Mouse (Mus musculus) heart, embryonic 10.5 days (tissue): Measurements from ENCODE around the gene N4bp2l2. TPM values are rescaled to one million over a fixed set of nuclear protein-coding genes. Genes with fewer than 3 reads are reported as not detected.
A peak's percentile ranks its signal among the peaks of the same experiment; 100 is the strongest.

Source experiments
- DNase-seq: peaks from one replicate; pipeline ENCODE4 v3.0.0-alpha.2; 2017; ENCODE audit warnings: low spot score
- H3K27ac ChIP-seq: fragments of 300-500 bp; sonication (generic); 2 replicates; pipeline ENCODE4 v1.5.1; 2016; ENCODE audit warnings: mild to moderate bottlenecking
- H3K27me3 ChIP-seq: fragments of 300-500 bp; sonication (generic); 2 replicates; pipeline ENCODE4 v1.6.1; 2016; ENCODE audit warnings: mild to moderate bottlenecking; ENCODE audit not compliant: poor library complexity, insufficient read depth, severe bottlenecking
- H3K36me3 ChIP-seq: fragments of 300-500 bp; sonication (generic); 2 replicates; pipeline ENCODE4 v1.6.1; 2016; ENCODE audit warnings: mild to moderate bottlenecking, moderate library complexity
- H3K4me1 ChIP-seq: fragments of 300-500 bp; sonication (generic); 2 replicates; pipeline ENCODE4 v1.6.1; 2016; ENCODE audit warnings: mild to moderate bottlenecking
- H3K4me3 ChIP-seq: fragments of 300-500 bp; sonication (generic); 2 replicates; pipeline ENCODE4 v1.5.1; 2016; ENCODE audit warnings: mild to moderate bottlenecking, moderate library complexity
- H3K9me3 ChIP-seq: fragments of 300-500 bp; sonication (generic); 2 replicates; pipeline ENCODE4 v1.6.1; 2016; ENCODE audit warnings: mild to moderate bottlenecking, moderate library complexity
- WGBS: fragments of 180-500 bp; shearing (Covaris S2); methylation state at CpG from one replicate; pipeline ENCODE4 v1.1.7; 2016; 5-methylcytosine and 5-hydroxymethylcytosine counted together
- polyA plus RNA-seq: library from polyadenylated mRNA; unstranded; fragments of >200 nt; fragmentation: Nextera tagmentation; extraction: Ambion mirVana; gene quantifications from 2 replicates; pipeline ENCODE4 v1.2.1, GENCODE M21; 2016

Gene N4bp2l2
- polyA plus RNA-seq, 1 experiment from 2014 or later, result 37.5 TPM

GRCm38 (mm10) chr5:150589945-150590344 lies 76.0 kb downstream of the N4bp2l2 start:
- H3K27me3 ChIP-seq, result peaks cover 29% of the 10 kb centered on the region
- H3K9me3 ChIP-seq, result no peaks in the 10 kb centered on the region
- H3K27ac ChIP-seq, result no peak overlapping the region
- H3K4me1 ChIP-seq, result peaks cover 16% of the 10 kb centered on the region
- no peak overlapping the region for H3K4me3 ChIP-seq
- 78% methylated on average over 2 of the region's 2 CpGs for WGBS
- no peaks in the 10 kb centered on the region for H3K36me3 ChIP-seq
- no peak for DNase-seq

DNA sequence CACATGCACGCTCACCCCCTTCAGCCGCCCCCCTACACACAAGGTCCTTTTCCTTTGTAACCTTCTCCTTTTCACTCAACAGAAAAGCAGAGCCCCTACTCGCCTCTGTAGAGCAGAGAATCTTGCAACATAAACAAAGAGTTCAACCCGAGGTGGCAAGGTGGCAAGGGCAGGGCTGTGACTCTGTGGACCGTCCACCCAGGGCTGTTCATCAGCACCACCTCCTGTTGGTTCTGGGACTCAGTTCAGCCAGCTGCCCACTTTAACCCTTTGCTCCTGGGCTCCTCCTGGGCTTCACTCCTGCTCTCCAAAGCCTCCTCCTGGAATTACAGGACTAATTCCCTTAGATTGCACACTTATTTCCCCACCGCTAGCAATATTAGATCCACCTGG lies 81.7 kb downstream of the N4bp2l2 start:
- H3K27me3 ChIP-seq, result no peaks in the 10 kb centered on the region
- H3K4me1 ChIP-seq, result no peaks in the 10 kb centered on the region
- no peak overlapping the region for H3K4me3 ChIP-seq
- 50% methylated on average over 6 of the region's 6 CpGs for WGBS
- H3K36me3 ChIP-seq, result no peaks in the 10 kb centered on the region
- no peaks in the 10 kb centered on the region for H3K9me3 ChIP-seq
- no peak for DNase-seq
- no peak overlapping the region for H3K27ac ChIP-seq

GRCm38 (mm10) chr5:150583622-150584336 lies 82.2 kb downstream of the N4bp2l2 start:
- no peak overlapping the region for H3K27ac ChIP-seq
- 76% methylated on average over 5 of the region's 5 CpGs for WGBS

DNA sequence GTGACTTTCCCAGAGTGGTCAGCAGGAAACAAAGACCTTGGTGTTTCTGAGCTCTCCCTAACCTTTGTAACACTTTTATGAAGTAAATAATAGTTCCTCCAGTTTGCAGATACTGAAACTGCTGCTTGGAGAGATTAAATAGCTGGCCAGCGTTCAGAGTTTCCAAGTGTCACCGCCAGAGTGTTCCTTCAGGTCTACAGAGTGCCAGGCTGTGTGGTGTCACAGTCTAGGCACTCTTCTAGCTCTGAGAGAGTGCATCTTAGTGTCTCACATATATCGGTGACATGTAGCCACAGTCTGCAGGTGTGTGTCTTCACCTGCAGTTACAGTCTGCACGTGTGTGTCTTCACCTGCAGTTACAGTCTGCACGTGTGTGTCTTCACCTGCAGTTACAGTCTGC lies 82.8 kb downstream of the N4bp2l2 start:
- Histone ChIP-seq H3K27ac (no peak overlapping the region), H3K9me3 (no peaks in the 10 kb centered on the region), H3K4me1 (no peaks in the 10 kb centered on the region), H3K36me3 (no peaks in the 10 kb centered on the region), H3K27me3 (no peaks in the 10 kb centered on the region), H3K4me3 (no peak overlapping the region)
- DNase-seq, result no peak
- 74% methylated on average over 5 of the region's 5 CpGs for WGBS

More at GRCm38 (mm10) chr5:150583622-150584336, 82.2 kb downstream of the N4bp2l2 start:
- no peak overlapping the region for H3K4me3 ChIP-seq
- no peaks in the 10 kb centered on the region for H3K4me1 ChIP-seq
- no peaks in the 10 kb centered on the region for H3K27me3 ChIP-seq
- no peak for DNase-seq
- H3K36me3 ChIP-seq, result no peaks in the 10 kb centered on the region
- H3K9me3 ChIP-seq, result no peaks in the 10 kb centered on the region

DNA sequence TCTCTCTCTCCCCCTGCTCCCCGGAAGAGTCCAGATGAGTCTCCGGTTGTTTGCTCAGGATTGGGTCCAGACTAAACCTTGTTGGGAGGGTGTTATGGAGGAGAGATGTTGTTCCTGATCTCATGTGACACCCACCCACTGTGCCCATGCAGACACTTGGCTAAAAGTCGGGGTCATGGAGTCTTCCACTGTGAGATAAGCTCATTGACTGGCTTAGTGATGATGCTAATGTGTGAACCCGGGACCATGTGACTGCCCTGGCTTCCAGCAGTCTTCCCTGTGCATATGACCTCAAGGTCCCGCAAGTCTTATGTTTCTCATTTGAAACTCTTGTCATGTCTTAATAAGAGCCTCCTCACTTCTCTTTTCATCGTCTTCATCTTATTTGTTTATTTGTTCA lies 84.8 kb downstream of the N4bp2l2 start:
- no peak overlapping the region for H3K4me3 ChIP-seq
- WGBS, result 67% methylated on average over 6 of the region's 6 CpGs
- H3K27me3 ChIP-seq, result no peaks in the 10 kb centered on the region
- no peaks in the 10 kb centered on the region for H3K36me3 ChIP-seq
- H3K4me1 ChIP-seq, result no peaks in the 10 kb centered on the region
- no peak overlapping the region for H3K27ac ChIP-seq
- DNase-seq, result no peak
- no peaks in the 10 kb centered on the region for H3K9me3 ChIP-seq

DNA sequence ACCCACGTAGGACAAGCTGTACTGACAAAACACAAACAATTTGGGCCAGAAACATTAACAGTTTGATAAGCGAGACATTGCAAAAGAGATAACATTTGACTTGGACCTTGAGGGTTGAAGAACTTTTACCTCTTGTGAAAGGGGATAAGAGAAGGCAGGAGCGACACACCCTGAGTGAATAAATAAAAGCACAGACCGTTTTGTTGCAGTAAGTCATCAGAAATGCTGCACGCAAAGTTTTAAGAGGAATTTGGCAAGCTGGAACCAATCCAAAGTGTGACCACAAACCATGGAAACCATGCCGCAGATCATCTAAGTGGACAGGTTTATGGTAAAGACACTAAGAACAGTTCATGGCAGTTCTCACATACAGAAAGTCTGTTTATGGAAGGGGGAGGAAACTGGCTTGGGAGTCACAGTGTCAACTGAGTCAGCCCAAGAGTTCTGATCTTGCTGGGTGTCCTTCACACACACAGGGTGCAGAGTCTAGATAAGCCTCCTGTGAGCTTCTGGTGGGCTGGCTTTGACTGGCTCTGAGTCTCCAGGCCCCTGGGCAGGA lies 87.3 kb downstream of the N4bp2l2 start:
- 75% methylated on average over 6 of the region's 6 CpGs for WGBS
- Histone ChIP-seq H3K9me3 (no peaks in the 10 kb centered on the region), H3K4me1 (no peaks in the 10 kb centered on the region), H3K27ac (0 out of 2 replicates have a peak overlapping the region, but pooled peaks have one; percentile 47), H3K27me3 (no peaks in the 10 kb centered on the region), H3K36me3 (no peaks in the 10 kb centered on the region), H3K4me3 (no peak overlapping the region)
- peak; percentile 87 for DNase-seq

GRCm38 (mm10) chr5:150576832-150577231 lies 89.2 kb downstream of the N4bp2l2 start:
- DNase-seq, result no peak
- H3K4me3 ChIP-seq, result no peak overlapping the region
- no peaks in the 10 kb centered on the region for H3K9me3 ChIP-seq
- H3K27ac ChIP-seq, result no peak overlapping the region
- 83% methylated on average over 11 of the region's 11 CpGs for WGBS
- no peaks in the 10 kb centered on the region for H3K4me1 ChIP-seq
- H3K36me3 ChIP-seq, result peaks cover 13% of the 10 kb centered on the region
- no peaks in the 10 kb centered on the region for H3K27me3 ChIP-seq

DNA sequence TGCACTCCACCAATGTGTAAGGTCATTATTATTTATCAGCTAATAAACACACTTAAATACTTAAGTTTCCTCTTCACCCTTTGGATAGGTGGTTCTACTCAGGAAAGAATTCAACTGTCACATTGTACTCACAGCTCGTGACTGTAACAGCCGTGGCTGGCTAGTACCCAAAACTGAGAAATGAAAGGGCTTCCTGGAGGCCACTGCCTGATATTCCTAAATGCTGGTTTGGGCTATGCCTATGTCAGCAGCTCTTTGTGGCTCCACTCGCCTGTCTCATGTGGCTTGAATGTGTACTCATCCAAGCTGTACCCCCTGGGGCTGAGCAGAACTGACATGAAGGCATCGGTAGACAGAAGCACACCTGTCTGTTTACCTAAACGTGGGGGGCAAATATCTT lies 91.1 kb downstream of the N4bp2l2 start:
- no peak overlapping the region for H3K4me3 ChIP-seq
- H3K9me3 ChIP-seq, result no peaks in the 10 kb centered on the region
- H3K27ac ChIP-seq, result no peak overlapping the region
- no peak for DNase-seq
- WGBS, result 77% methylated on average over 5 of the region's 5 CpGs
- no peaks in the 10 kb centered on the region for H3K4me1 ChIP-seq
- peaks cover 25% of the 10 kb centered on the region for H3K36me3 ChIP-seq
- no peaks in the 10 kb centered on the region for H3K27me3 ChIP-seq

- H3K27ac ChIP-seq, result no peak overlapping the region
- no peaks in the 10 kb centered on the region for H3K9me3 ChIP-seq
- no peaks in the 10 kb centered on the region for H3K27me3 ChIP-seq
- DNase-seq, result no peak
- no peak overlapping the region for H3K4me3 ChIP-seq
- no peaks in the 10 kb centered on the region for H3K4me1 ChIP-seq
- whole genome bisulfite sequencing, result 90% methylated on average over 3 of the region's 3 CpGs
- H3K36me3 ChIP-seq, result peaks cover 29% of the 10 kb centered on the region
Observed at GRCm38 (mm10) chr5:150574403-150574802, 91.6 kb downstream of the N4bp2l2 start.

GRCm38 (mm10) chr5:150570496-150571219 lies 95.3 kb downstream of the N4bp2l2 start:
- Histone ChIP-seq H3K27me3 (no peaks in the 10 kb centered on the region), H3K36me3 (peaks cover 63% of the 10 kb centered on the region), H3K27ac (no peak overlapping the region), H3K4me3 (no peak overlapping the region), H3K4me1 (no peaks in the 10 kb centered on the region), H3K9me3 (no peaks in the 10 kb centered on the region)
- peak; percentile 41 for DNase-seq
- WGBS, result 93% methylated on average over 11 of the region's 11 CpGs

- no peaks in the 10 kb centered on the region for H3K27me3 ChIP-seq
- H3K9me3 ChIP-seq, result no peaks in the 10 kb centered on the region
- H3K27ac ChIP-seq, result no peak overlapping the region
- H3K4me1 ChIP-seq, result no peaks in the 10 kb centered on the region
- DNase-seq, result peak; percentile 7
- H3K36me3 ChIP-seq, result peaks cover 75% of the 10 kb centered on the region
- WGBS, result 94% methylated on average over 5 of the region's 5 CpGs
- no peak overlapping the region for H3K4me3 ChIP-seq
Observed at GRCm38 (mm10) chr5:150566971-150567370, 99.0 kb downstream of the N4bp2l2 start.

GRCm38 (mm10) chr5:150566226-150566625 lies 99.8 kb downstream of the N4bp2l2 start:
- H3K9me3 ChIP-seq, result no peaks in the 10 kb centered on the region
- H3K36me3 ChIP-seq, result peaks cover 81% of the 10 kb centered on the region
- H3K27ac ChIP-seq, result no peak overlapping the region
- no peaks in the 10 kb centered on the region for H3K27me3 ChIP-seq
- DNase-seq, result no peak
- no peaks in the 10 kb centered on the region for H3K4me1 ChIP-seq
- 69% methylated on average over 3 of the region's 3 CpGs for WGBS
- no peak overlapping the region for H3K4me3 ChIP-seq

GRCm38 (mm10) chr5:150564426-150564825 lies 101.6 kb downstream of the N4bp2l2 start:
- Histone ChIP-seq H3K36me3 (peaks cover 77% of the 10 kb centered on the region), H3K4me1 (no peaks in the 10 kb centered on the region), H3K27me3 (no peaks in the 10 kb centered on the region), H3K4me3 (no peak overlapping the region), H3K9me3 (no peaks in the 10 kb centered on the region), H3K27ac (no peak overlapping the region)
- 89% methylated on average over 6 of the region's 6 CpGs for WGBS
- no peak for DNase-seq
